Mouse (Mus musculus) E14TG2a.4 (cell line): Measurements from ENCODE around the gene Id2.

Source experiments
- CTCF ChIP-seq: conservative IDR thresholded peaks from 2 replicates; pipeline ENCODE4 v1.5.1; 2014; ENCODE audit warnings: low read length
- POU5F1 ChIP-seq: IDR thresholded peaks from 2 replicates; pipeline ENCODE4 v1.6.1; 2014; ENCODE audit warnings: low read length, borderline replicate concordance

DNA sequence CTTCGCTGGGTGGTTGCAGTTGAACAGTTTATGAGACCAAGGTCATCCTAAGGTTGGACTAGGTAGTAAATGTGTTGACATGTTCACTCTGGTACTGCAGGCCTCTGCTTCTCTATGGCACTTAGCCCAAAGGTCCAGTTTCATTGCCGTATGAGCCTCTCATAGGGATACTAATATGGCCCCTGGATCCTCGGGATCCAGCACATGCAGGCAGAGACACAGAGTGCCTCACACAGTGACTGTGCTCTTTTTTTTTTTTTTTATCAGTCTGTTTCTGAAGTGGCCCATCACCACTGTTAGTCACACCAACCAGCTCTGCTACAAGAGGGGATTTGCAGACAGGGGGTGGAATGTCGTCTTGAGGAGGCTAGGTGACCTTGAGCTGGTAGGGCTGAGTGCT, 23.6 kb downstream of the Id2 start:
- no peak for TF ChIP-seq CTCF
- no peak for TF ChIP-seq POU5F1
